Mouse (Mus musculus) myocyte (in vitro differentiated cells): ENCODE data around the gene Pkd1. TPM values are rescaled to one million over a fixed set of nuclear protein-coding genes. Genes with fewer than 3 reads are reported as not detected.

Source experiments
- H3K27me3 ChIP-seq: one replicate; pipeline ENCODE4 v1.6.1; 2011; ENCODE audit not compliant: control insufficient read depth, insufficient read depth, insufficient read length
- H3K36me3 ChIP-seq: one replicate; pipeline ENCODE4 v1.6.1; 2011; ENCODE audit not compliant: control insufficient read depth, insufficient read depth
- H3K4me2 ChIP-seq: one replicate; pipeline ENCODE4 v1.6.1; 2011; ENCODE audit warnings: low read depth, control low read depth
- H3K4me3 ChIP-seq: one replicate; pipeline ENCODE4 v1.5.1; 2011; ENCODE audit warnings: mild to moderate bottlenecking, control low read depth, moderate library complexity
- H3K79me2 ChIP-seq: one replicate; pipeline ENCODE4 v1.6.1; 2011; ENCODE audit not compliant: control insufficient read depth, insufficient read depth
- H3ac ChIP-seq: one replicate; pipeline ENCODE4 v1.6.1; 2011; ENCODE audit not compliant: control insufficient read depth, insufficient read length
- CEBPB ChIP-seq: IDR thresholded peaks from 2 replicates; pipeline ENCODE4 v1.6.1; 2011; ENCODE audit warnings: mild to moderate bottlenecking, moderate library complexity; ENCODE audit not compliant: poor library complexity, insufficient read depth, severe bottlenecking
- E2F4 ChIP-seq: IDR thresholded peaks from one replicate; pipeline ENCODE4 v1.6.1; 2011; ENCODE audit warnings: mild to moderate bottlenecking, control low read depth, moderate library complexity; ENCODE audit not compliant: insufficient read depth
- MAX ChIP-seq: IDR thresholded peaks from one replicate; pipeline ENCODE4 v1.6.1; 2011; ENCODE audit warnings: low read depth, mild to moderate bottlenecking, control low read depth
- MYOD1 ChIP-seq, 3 experiments: IDR thresholded peaks; one replicate each; pipeline ENCODE4 v1.6.1; 2011; ENCODE audit warnings: control low read depth in 2 of 3, low read depth in 2 of 3, mild to moderate bottlenecking in 2 of 3, moderate library complexity in 1 of 3; ENCODE audit not compliant: insufficient read length in 2 of 3, control insufficient read depth in 1 of 3
- MYOG ChIP-seq, 3 experiments: IDR thresholded peaks; one replicate each; pipeline ENCODE4 v1.6.1; 2011; ENCODE audit warnings: control low read depth in 2 of 3, low read depth in 2 of 3, mild to moderate bottlenecking in 2 of 3; ENCODE audit not compliant: insufficient read length in 2 of 3, control insufficient read depth in 1 of 3, insufficient read depth in 1 of 3
- POLR2A ChIP-seq: IDR thresholded peaks from one replicate; pipeline ENCODE4 v1.6.1; 2011; ENCODE audit warnings: low read depth, mild to moderate bottlenecking, control low read depth, moderate library complexity; ENCODE audit not compliant: insufficient read length
- POLR2AphosphoS2 ChIP-seq: IDR thresholded peaks from one replicate; pipeline ENCODE4 v1.6.1; 2011; ENCODE audit warnings: low read depth, control low read depth; ENCODE audit not compliant: insufficient read length
- REST ChIP-seq: IDR thresholded peaks from one replicate; pipeline ENCODE4 v1.6.1; 2011; ENCODE audit warnings: mild to moderate bottlenecking, control low read depth, moderate library complexity; ENCODE audit not compliant: insufficient read depth, insufficient read length
- SRF ChIP-seq: IDR thresholded peaks from one replicate; pipeline ENCODE4 v1.6.1; 2011; ENCODE audit warnings: low read depth; ENCODE audit not compliant: control insufficient read depth, insufficient read length
- TCF12 ChIP-seq: IDR thresholded peaks from one replicate; pipeline ENCODE4 v1.6.1; 2011; ENCODE audit warnings: mild to moderate bottlenecking, control low read depth; ENCODE audit not compliant: poor library complexity, insufficient read depth, severe bottlenecking
- TCF3 ChIP-seq: IDR thresholded peaks from one replicate; pipeline ENCODE4 v1.6.1; 2011; ENCODE audit warnings: low read depth, control low read depth; ENCODE audit not compliant: insufficient read length
- USF1 ChIP-seq: IDR thresholded peaks from one replicate; pipeline ENCODE4 v1.6.1; 2011; ENCODE audit warnings: low read depth, mild to moderate bottlenecking, control low read depth, moderate library complexity
- polyA plus RNA-seq: library from polyadenylated mRNA; unstranded; fragments of >200 nt; fragmentation: generic; extraction: Trizol; gene quantifications from one replicate; pipeline ENCODE4 v1.2.1, GENCODE M21; 2012; ENCODE audit warnings: missing spikeins

Pkd1 gene
- polyA plus RNA-seq, 1 experiment, result 47.2 TPM

- TF ChIP-seq TCF3 (no peak), TCF12 (no peak), POLR2AphosphoS2 (no peak), MYOG (IDR thresholded peaks at IDR 0.05; ENCODE audit: control insufficient read depth in 1 of 3, insufficient read depth in 1 of 3, insufficient read length in 2 of 3, low read depth in 2 of 3) (peak in 2 of 3 experiments; percentile 44 to 72), CEBPB (no peak), MYOD1 (IDR thresholded peaks at IDR 0.05; ENCODE audit: control insufficient read depth in 1 of 3, insufficient read length in 2 of 3, low read depth in 2 of 3) (peak in 2 of 3 experiments; percentile 51 to 65), E2F4 (no peak), POLR2A (no peak), REST (no peak), USF1 (no peak)
- H3K4me2 ChIP-seq, result peak overlapping the region; percentile 63
- peaks cover 89% of the 10 kb centered on the region for H3K79me2 ChIP-seq
- no peaks in the 10 kb centered on the region for H3K27me3 ChIP-seq
- no peak overlapping the region for H3ac ChIP-seq
- no peaks in the 10 kb centered on the region for H3K36me3 ChIP-seq
- no peak overlapping the region for H3K4me3 ChIP-seq
These were observed 9.5 kb downstream of the Pkd1 start for GRCm38 (mm10) chr17:24559146-24559545.

GRCm38 (mm10) chr17:24560301-24561028 is 10.8 kb downstream of the Pkd1 start:
- TF ChIP-seq USF1 (no peak), E2F4 (no peak), TCF3 (no peak), MYOD1 (IDR thresholded peaks at IDR 0.05; ENCODE audit: control insufficient read depth in 1 of 3, insufficient read length in 2 of 3, low read depth in 2 of 3) (no peak), MYOG (IDR thresholded peaks at IDR 0.05; ENCODE audit: control insufficient read depth in 1 of 3, insufficient read depth in 1 of 3, insufficient read length in 2 of 3, low read depth in 2 of 3) (no peak), SRF (no peak), POLR2AphosphoS2 (no peak), POLR2A (no peak), REST (no peak), CEBPB (no peak), MAX (no peak), TCF12 (no peak)
- Histone ChIP-seq H3ac (no peak overlapping the region), H3K36me3 (no peaks in the 10 kb centered on the region), H3K79me2 (peaks cover 77% of the 10 kb centered on the region), H3K27me3 (no peaks in the 10 kb centered on the region), H3K4me2 (no peak overlapping the region), H3K4me3 (no peak overlapping the region)

DNA sequence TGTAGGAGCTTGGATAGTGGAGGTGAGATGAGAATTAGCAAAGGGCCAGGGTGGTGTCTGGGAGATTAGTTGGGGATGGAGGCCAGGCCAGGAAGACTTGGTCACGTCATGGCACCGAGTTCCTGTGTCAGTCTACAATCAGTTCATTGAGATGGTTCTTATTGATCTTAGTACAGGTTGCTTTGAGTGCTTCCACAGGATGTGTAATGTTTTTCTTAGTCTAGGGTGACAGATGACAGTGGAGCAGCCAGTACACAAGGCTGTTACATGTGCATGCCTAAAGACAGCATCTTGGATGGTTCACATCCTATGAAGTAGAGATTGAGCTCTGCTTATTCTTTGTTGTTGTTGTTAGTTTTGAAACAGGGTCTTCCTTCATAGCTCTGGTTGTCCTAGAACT is 12.0 kb downstream of the Pkd1 start:
- peaks cover 7% of the 10 kb centered on the region for H3K36me3 ChIP-seq
- H3K27me3 ChIP-seq, result no peaks in the 10 kb centered on the region
- no peak overlapping the region for H3K4me3 ChIP-seq
- H3K79me2 ChIP-seq, result peaks cover 70% of the 10 kb centered on the region
- H3ac ChIP-seq, result no peak overlapping the region
- no peak for TF ChIP-seq TCF12
- no peak for TF ChIP-seq CEBPB
- H3K4me2 ChIP-seq, result no peak overlapping the region

DNA sequence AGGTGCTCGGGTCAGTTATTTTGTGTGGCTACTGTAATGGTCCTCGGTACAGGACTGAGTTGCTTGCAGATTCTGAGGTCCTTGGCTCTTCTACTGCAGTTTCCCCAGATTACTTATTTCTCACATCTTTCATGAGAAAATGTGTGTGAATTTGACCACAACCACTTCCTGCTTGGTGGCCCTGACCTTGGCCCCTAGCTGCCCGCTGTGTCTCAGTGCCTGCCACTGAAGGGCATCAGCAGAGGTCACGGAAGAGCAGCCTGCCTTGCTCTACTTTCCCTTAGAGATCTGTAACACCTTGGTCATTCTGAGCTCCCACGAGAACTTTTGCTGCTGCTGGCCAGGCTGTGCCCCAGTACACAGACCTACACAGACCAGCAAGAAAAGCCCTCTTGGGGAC is 14.0 kb downstream of the Pkd1 start:
- peaks cover 10% of the 10 kb centered on the region for H3K36me3 ChIP-seq
- no peaks in the 10 kb centered on the region for H3K27me3 ChIP-seq
- TF ChIP-seq TCF3 (no peak), SRF (no peak), MYOD1 (IDR thresholded peaks at IDR 0.05; ENCODE audit: control insufficient read depth in 1 of 3, insufficient read length in 2 of 3, low read depth in 2 of 3) (no peak), POLR2A (no peak), POLR2AphosphoS2 (no peak), REST (no peak), CEBPB (no peak), TCF12 (no peak), USF1 (no peak), E2F4 (no peak), MYOG (IDR thresholded peaks at IDR 0.05; ENCODE audit: control insufficient read depth in 1 of 3, insufficient read depth in 1 of 3, insufficient read length in 2 of 3, low read depth in 2 of 3) (no peak), MAX (no peak)
- no peak overlapping the region for H3K4me3 ChIP-seq
- peaks cover 50% of the 10 kb centered on the region for H3K79me2 ChIP-seq
- H3ac ChIP-seq, result no peak overlapping the region
- H3K4me2 ChIP-seq, result no peak overlapping the region

GRCm38 (mm10) chr17:24564422-24564821 is 14.8 kb downstream of the Pkd1 start:
- Histone ChIP-seq H3K4me3 (no peak overlapping the region), H3K79me2 (peaks cover 43% of the 10 kb centered on the region), H3K27me3 (no peaks in the 10 kb centered on the region), H3K36me3 (peaks cover 14% of the 10 kb centered on the region), H3K4me2 (no peak overlapping the region), H3ac (no peak overlapping the region)
- TF ChIP-seq CEBPB (no peak), MYOD1 (IDR thresholded peaks at IDR 0.05; ENCODE audit: control insufficient read depth in 1 of 3, insufficient read length in 2 of 3, low read depth in 2 of 3) (peak in 2 of 3 experiments; percentile 10 to 55), MAX (no peak), MYOG (IDR thresholded peaks at IDR 0.05; ENCODE audit: control insufficient read depth in 1 of 3, insufficient read depth in 1 of 3, insufficient read length in 2 of 3, low read depth in 2 of 3) (peak in 2 of 3 experiments; percentile 34 to 74)
